Mouse (Mus musculus) WW6 (cell line): ENCODE results near the gene Ankrd53.

Experiments
- DNase-seq: peaks from one replicate; pipeline ENCODE4 v3.0.0-alpha.2; 2013; ENCODE audit warnings: low read depth, low spot score

The Ankrd53 gene

GRCm38 (mm10) chr6:83762344-83762743 lies at the start of gene Ankrd53:
TSS of gene Ankrd53 (plus strand) at chr6:83762644.
- no peak for DNase-seq

- DNase-seq: no peak
Observed at GRCm38 (mm10) chr6:83713271-83714136, 48.9 kb upstream of the Ankrd53 start.

- no peak for DNase-seq
Observed at GRCm38 (mm10) chr6:83714221-83715123, 48.0 kb upstream of the Ankrd53 start.

GRCm38 (mm10) chr6:83715461-83716196 lies 46.8 kb upstream of the Ankrd53 start:
- no peak for DNase-seq

- no peak for DNase-seq
Observed at GRCm38 (mm10) chr6:83717026-83717425, 45.4 kb upstream of the Ankrd53 start.

- no peak for DNase-seq
Observed at GRCm38 (mm10) chr6:83722526-83722925, 39.9 kb upstream of the Ankrd53 start.

GRCm38 (mm10) chr6:83727178-83727577 lies 35.3 kb upstream of the Ankrd53 start:
- DNase-seq: no peak

GRCm38 (mm10) chr6:83728488-83728887 lies 34.0 kb upstream of the Ankrd53 start:
- no peak for DNase-seq

GRCm38 (mm10) chr6:83729350-83729970 lies 33.0 kb upstream of the Ankrd53 start:
- no peak for DNase-seq

GRCm38 (mm10) chr6:83731128-83731527 lies 31.3 kb upstream of the Ankrd53 start:
- DNase-seq: no peak

- no peak for DNase-seq
Observed at GRCm38 (mm10) chr6:83737311-83737710, 25.1 kb upstream of the Ankrd53 start.

- DNase-seq: no peak
Observed at GRCm38 (mm10) chr6:83738596-83738995, 23.8 kb upstream of the Ankrd53 start.

- DNase-seq: no peak
Observed at GRCm38 (mm10) chr6:83742761-83743160, 19.7 kb upstream of the Ankrd53 start, which contains the start of gene Atp6v1b1. TSS of gene Atp6v1b1 (plus strand) at chr6:83742990.

GRCm38 (mm10) chr6:83743212-83743611 lies 19.2 kb upstream of the Ankrd53 start:
- DNase-seq: no peak

GRCm38 (mm10) chr6:83744126-83744525 lies 18.3 kb upstream of the Ankrd53 start:
- DNase-seq: no peak

- no peak for DNase-seq
Observed at GRCm38 (mm10) chr6:83744557-83744956, 17.9 kb upstream of the Ankrd53 start.

- no peak for DNase-seq
Observed at GRCm38 (mm10) chr6:83745466-83745865, 17.0 kb upstream of the Ankrd53 start.

- DNase-seq: no peak
Observed at GRCm38 (mm10) chr6:83749286-83749685, 13.2 kb upstream of the Ankrd53 start.

- no peak for DNase-seq
Observed at GRCm38 (mm10) chr6:83750171-83750684, 12.2 kb upstream of the Ankrd53 start.

GRCm38 (mm10) chr6:83756051-83756450 lies 6.4 kb upstream of the Ankrd53 start:
- no peak for DNase-seq

- no peak for DNase-seq
Observed at GRCm38 (mm10) chr6:83762880-83763431, 512 bp downstream of the Ankrd53 start.
